Mouse (Mus musculus) urinary bladder, postnatal 4 days (tissue): ENCODE measurements around the gene Il11.

Experiments used
- DNase-seq, 2 experiments: peaks; one replicate each; pipeline ENCODE4 v3.0.0; 2021 to 2022; ENCODE audit warnings: low spot score in 2 of 2

Il11 gene

DNA sequence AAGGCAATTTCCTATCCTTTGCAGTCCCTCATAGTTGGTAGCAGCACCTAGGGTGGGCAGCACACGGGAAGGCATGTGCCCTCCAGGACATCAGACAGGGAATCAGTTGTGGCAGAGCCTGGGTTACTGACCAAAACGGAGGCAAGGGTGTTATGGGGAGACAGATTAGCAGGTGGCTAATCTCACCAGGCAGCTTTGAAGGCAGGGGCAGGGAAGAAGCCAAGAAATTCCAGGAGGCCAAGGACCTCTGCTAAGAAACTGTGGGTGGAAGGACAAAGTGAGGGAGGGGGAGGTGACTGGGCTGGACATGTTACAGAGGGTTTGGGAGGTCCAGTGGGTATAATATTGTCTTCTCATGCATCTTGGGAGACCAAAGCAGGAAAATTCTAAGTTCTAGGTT, 39.3 kb downstream of the Il11 start:
- DNase-seq: no peak

DNA sequence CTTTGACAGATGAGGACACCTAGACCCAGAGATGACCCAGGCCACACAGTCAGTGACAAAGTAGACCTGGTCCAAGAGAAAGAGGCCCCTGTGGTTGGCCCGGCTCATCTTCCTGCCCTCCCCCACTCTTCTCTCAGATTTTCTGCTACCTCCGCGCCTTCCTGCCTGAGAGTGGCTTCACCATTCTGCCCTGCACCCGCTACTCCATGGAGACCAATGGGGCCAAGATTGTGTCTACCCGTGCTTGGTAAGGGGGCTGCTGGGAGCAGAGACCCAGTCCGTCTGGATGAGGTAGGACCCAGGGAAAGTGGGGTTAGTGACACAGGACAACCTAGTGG, 40.2 kb downstream of the Il11 start:
- DNase-seq: no peak

DNA sequence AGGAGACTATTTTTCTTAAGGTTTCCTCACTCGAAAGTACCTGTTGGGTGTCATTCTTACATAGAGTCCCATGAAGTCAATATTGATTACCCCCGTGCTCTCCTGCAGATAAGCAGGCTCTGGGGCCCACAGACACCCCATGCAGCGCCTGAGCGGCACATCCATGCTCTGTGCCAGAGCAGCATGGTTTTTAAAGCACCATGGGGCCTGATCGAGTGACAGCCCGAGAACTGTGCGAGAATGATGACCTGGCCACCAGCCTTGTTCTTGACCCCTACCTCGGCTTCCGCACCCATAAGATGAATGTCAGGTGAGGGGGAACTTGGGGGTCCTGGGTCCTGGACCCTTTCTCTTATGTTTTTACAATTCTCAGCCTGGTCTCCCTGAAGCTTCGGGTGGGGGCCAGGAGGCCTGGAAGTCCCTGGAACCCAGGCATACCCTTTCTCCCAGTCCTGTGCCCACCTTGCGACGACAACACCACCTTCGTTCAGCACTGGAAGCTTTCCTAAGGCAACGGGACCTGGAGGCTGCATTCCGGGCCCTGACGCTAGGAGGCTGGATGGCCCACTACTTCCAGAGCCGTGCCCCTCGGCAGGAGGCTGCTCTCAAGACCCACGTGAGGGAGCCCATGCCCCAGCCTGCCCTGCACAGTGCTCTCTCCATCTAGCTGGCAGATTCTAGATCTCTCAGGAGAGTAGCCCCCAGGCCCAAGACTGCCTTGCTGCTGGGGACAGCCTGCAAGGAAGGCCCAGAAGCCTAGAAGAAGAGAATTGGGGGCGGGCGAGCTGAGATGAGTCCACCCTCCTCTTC, 40.8 kb downstream of the Il11 start:
- no peak for DNase-seq

DNA sequence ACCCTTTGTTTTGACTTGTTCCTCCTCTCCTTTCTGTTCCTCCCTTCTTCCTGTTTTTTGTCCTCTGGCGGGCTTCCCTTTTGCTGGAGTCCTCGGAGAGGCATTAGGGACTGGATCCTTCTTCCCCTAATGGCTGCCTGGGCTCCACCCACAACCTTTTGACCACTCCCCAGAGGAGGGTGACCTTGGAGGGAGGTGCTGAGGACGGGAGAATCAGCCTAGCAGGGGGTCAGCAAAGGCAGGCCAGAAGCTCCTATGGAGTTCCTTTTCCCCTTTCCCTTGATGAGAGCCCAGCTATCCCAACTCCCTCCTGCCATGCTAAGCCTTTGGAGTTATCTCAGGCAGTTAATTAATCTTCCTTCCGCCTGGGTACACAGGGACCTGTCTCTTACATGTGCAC, 41.5 kb downstream of the Il11 start:
- DNase-seq: peak in 1 of 2 experiments; percentile 47

DNA sequence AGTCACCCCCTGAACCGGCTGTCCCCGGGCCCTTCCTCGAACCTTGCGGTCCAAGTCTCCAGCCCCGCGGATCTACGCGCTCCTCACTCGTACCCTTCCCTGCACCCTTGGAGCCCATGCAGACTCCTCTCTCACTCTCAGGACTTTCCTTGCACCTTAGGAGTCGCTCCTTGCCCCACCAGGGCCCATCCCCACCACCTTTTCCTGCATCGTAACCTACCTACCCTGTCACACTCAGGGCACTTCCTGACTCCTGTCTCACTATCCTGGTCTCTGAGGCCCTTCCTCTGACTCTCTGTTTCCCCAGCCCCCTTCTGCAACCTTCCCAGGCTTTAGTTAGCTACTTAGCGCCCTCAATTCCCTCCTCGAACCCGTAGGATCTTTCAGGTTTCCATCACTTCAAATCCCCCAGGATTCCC, 42.3 kb downstream of the Il11 start:
- no peak for DNase-seq

DNA sequence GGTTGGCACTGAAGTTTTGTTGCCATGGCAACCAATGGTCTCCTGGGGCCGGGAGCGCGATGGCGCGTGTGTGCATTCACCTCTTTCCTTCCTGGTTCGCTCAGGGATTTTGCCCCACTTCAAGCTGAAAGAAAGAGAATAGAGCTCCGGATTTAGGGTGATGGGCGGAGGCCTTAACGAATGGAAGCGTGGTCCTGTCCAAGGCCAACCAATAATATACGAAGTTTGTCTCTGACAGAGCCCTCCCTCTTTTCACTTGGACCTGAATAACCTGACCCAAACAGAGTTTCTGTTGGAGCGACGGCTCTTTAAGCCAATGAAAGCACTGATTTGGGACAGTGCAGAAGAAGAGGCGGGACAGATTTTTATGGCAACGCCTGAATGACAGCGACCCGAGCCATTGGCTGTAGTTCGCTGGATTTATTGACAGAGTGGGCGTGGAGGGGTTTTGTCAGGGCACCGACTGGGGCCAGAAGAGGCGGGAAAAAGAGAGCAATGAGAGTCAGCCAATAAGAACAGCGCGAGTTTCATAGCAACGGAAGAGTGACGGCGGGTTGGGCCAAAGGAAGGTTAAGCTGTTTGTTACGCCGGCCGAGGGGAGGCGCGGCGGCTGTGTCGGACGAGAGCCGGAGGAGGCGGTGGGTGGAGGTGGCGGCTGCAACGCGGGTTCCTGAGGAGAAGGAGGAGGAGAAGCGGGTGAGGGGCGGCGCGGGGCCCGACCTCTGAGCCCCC, 42.9 kb downstream of the Il11 start, which contains the start of gene Kmt5c:
Gene Kmt5c (plus strand): TSS at position 572 of the 732 bp plus-strand sequence.
- DNase-seq: peak; percentile 97 to 98

DNA sequence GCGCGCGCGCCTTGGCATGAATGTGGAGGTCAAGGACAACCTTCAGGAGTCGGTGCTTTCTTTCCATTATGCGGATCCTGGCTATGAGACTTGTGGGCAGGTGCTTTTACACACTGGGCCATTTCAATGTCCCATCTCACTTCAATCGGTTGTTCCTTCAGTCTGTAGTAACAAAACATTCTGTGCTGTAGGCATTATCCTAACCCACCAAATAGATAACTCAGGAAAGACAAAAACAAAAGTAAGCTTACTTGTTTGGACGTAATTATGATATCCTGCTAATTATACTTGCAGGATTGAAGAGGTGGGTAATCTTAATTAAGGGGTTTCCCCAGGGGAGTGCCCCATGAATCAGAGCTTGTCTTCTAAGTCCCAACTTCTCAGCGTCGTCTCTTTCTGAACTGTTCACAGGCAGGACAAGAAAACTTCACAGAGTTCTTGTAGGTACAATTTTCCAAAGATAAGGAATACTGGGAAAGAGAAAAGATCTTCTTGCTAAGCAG, 43.6 kb downstream of the Il11 start:
- DNase-seq: no peak

DNA sequence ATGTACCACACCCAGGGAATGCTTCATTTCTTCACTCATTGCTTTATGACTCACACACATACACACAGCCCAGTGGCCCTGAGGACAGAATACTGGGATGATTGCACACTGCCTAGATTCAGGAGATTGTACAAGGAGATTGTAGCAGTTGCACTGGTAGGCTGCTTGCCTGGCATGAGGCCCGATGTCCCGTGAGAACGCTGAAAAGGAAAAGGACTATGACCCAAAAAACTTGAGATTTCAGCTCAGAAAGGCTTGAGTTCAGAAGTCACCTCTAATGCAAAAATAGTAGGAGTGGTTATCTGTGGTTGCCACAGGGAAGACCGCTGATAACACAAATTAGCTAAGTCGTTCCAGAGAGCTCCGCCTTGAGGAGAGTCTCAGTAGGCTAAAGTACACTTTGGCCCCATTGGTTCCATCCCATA, 49.7 kb downstream of the Il11 start:
- no peak for DNase-seq

DNA sequence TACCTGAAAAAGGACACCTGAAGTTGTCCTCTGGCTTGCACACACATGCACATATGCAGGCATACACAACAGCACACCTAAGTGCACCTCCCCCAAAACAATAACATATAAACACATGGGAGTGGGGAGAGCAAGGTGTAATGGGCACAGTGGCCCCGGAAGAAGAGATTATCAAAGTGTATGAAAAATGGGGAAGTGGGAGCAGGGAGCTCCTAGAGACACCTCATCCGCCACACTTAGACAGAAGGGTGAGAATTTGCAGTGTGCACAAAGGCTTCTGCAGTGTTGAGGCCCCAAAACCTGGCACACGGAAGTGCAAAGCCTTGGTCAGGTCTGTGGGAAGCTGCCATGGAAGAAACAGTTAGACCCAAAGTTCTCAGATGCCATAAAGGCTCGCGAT, 51.6 kb downstream of the Il11 start:
- no peak for DNase-seq

DNA sequence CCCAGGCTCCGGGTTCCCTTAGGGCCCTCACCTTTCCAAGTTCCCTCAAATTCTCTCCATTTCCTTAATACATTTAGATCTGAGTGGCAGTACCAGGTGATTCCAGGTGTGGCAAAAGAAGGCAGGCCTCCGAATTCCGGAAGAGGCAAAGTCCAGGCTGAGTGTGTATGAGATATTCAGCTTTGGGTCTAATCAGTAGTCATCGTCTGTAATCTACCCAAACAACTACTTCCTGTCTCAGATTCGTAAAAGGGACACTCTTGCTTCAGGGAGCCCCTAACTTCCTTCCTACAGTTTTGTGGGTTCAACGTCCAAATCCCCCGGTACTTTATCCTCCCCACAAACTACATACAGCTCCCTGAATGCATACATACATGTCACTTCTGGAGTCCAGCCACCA, 57.5 kb downstream of the Il11 start, which contains the start of gene Tmem150b:
Gene Tmem150b (minus strand): TSS at position 81 of the 400 bp plus-strand sequence.
- no peak for DNase-seq

DNA sequence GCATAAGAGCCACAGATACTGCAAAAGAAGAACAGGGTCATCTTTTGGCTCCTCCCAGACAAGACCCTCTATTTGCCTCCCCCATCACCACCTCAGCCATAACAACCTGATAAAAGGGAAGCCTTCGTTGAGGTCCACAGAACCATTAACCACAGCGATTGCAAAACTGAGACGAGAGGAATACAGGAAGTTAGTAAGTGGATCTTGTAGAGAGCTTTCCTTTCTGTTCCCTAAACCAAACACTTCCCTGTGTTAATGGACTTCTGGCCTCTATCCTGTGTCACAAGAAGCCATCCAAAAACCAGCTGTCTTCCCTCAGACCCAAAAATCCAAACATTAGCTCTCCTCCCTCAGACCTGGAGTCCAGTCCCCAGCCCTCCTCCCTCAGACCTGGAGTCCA, 58.3 kb downstream of the Il11 start:
- DNase-seq: no peak

DNA sequence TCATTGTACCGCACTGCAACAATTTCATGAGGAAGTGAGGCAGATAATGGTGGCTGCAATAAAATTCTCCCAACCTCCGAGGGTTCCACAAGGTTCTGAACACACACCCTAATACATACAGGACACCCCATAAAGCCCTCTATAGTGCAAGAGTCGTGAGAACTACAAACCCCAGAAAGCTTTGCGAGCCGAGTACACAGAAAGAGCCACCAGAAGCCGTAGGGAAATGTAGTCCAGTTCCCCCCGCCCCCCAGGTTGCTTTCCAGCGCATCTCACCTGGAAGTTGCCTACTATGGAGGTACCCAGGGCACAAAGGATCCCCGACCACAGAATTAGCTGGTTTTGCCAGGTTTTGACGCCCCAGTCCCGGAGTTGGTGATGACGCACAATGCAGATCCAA, 59.2 kb downstream of the Il11 start:
- DNase-seq: no peak
